Mouse (Mus musculus): ENCODE measurements around the gene 9030612E09Rik. TPM values are rescaled to one million over a fixed set of nuclear protein-coding genes. Genes with fewer than 3 reads are reported as not detected.

9030612E09Rik gene
- 2.2 and 2.4 TPM in 2 replicates for polyA plus RNA-seq (2014; fragmentation: Nextera tagmentation; extraction: Ambion mirVana)

- ATAC-seq (ENCODE audit: low FRiP score, low TSS enrichment), result peak; percentile 90
- WGBS, result 0% methylated on average over 76 of the region's 91 CpGs
These were observed at the start of gene 9030612E09Rik, which contains the start of gene Sobp for GRCm38 (mm10) chr10:43174326-43175155. Gene 9030612E09Rik, plus strand, starts transcription at chr10:43174704. Gene Sobp, minus strand, starts transcription at chr10:43174530.

GRCm38 (mm10) chr10:43128750-43129149 is 45.8 kb upstream of the 9030612E09Rik start:
- no peaks in the 10 kb centered on the region for H3K9me3 ChIP-seq (ENCODE audit: control insufficient read depth, low read length)
- no peaks in the 10 kb centered on the region for H3K27me3 ChIP-seq (ENCODE audit: control insufficient read depth, insufficient read depth, low read length)
- DNase-seq (no peak), ATAC-seq (ENCODE audit: low FRiP score, low TSS enrichment) (no peak)
- peaks cover 14% of the 10 kb centered on the region; the same call in 1 of the 2 replicates for H3K4me1 ChIP-seq (ENCODE audit: control insufficient read depth, insufficient read depth, low read length)
- no peak overlapping the region for H3K4me3 ChIP-seq (replicated peaks; ENCODE audit: low read depth, low read length)
- no peak overlapping the region for H3K4me2 ChIP-seq (ENCODE audit: low read length)
- WGBS, result 57% methylated on average over 3 of the region's 3 CpGs
- no peak overlapping the region for H3K27ac ChIP-seq (replicated peaks; ENCODE audit: low read depth, low read length)
- H3K9ac ChIP-seq (replicated peaks; ENCODE audit: low read length), result no peak overlapping the region
- H3K36me3 ChIP-seq (ENCODE audit: control insufficient read depth, insufficient read depth, low read length), result peaks cover 18% of the 10 kb centered on the region

More at GRCm38 (mm10) chr10:43174326-43175155, at the start of gene 9030612E09Rik, which contains the start of gene Sobp:
- H3K4me2 ChIP-seq (ENCODE audit: low read length), result peak within 1 kb of the TSS; percentile 92
- no peaks in the 10 kb centered on the region for H3K27me3 ChIP-seq (ENCODE audit: control insufficient read depth, insufficient read depth, low read length)
- peak within 1 kb of the TSS; percentile 99 for H3K27ac ChIP-seq (replicated peaks; ENCODE audit: low read depth, low read length)
- H3K9me3 ChIP-seq (ENCODE audit: control insufficient read depth, low read length), result no peaks in the 10 kb centered on the region
- H3K4me3 ChIP-seq (replicated peaks; ENCODE audit: low read depth, low read length), result peak within 1 kb of the TSS; percentile 90
- DNase-seq, result peak; percentile 94
- H3K4me1 ChIP-seq (ENCODE audit: control insufficient read depth, insufficient read depth, low read length), result peaks cover 29% of the 10 kb centered on the region
- H3K36me3 ChIP-seq (ENCODE audit: control insufficient read depth, insufficient read depth, low read length), result no peaks in the 10 kb centered on the region
- H3K9ac ChIP-seq (replicated peaks; ENCODE audit: low read length), result peak within 1 kb of the TSS; percentile 94

- 94% methylated on average over 11 of the region's 11 CpGs for WGBS
- ATAC-seq (ENCODE audit: low FRiP score, low TSS enrichment) (no peak), DNase-seq (no peak)
- H3K9ac ChIP-seq (replicated peaks; ENCODE audit: low read length), result no peak overlapping the region
- H3K9me3 ChIP-seq (ENCODE audit: control insufficient read depth, low read length), result 0 out of 2 replicates have a peak, but pooled peaks cover 4% of the 10 kb centered on the region
- no peaks in the 10 kb centered on the region for H3K27me3 ChIP-seq (ENCODE audit: control insufficient read depth, insufficient read depth, low read length)
- H3K4me1 ChIP-seq (ENCODE audit: control insufficient read depth, insufficient read depth, low read length), result 0 out of 2 replicates have a peak, but pooled peaks cover 3% of the 10 kb centered on the region
- peaks cover 9% of the 10 kb centered on the region for H3K36me3 ChIP-seq (ENCODE audit: control insufficient read depth, insufficient read depth, low read length)
- no peak overlapping the region for H3K4me3 ChIP-seq (replicated peaks; ENCODE audit: low read depth, low read length)
- H3K27ac ChIP-seq (replicated peaks; ENCODE audit: low read depth, low read length), result no peak overlapping the region
- no peak overlapping the region for H3K4me2 ChIP-seq (ENCODE audit: low read length)
These were observed 40.5 kb upstream of the 9030612E09Rik start for GRCm38 (mm10) chr10:43134027-43134426.

GRCm38 (mm10) chr10:43143173-43143572 is 31.3 kb upstream of the 9030612E09Rik start:
- no peak for ATAC-seq (ENCODE audit: low FRiP score, low TSS enrichment)
- WGBS, result 95% methylated on average over 9 of the region's 9 CpGs

GRCm38 (mm10) chr10:43148456-43148855 is 26.0 kb upstream of the 9030612E09Rik start:
- whole genome bisulfite sequencing, result 89% methylated on average over 11 of the region's 11 CpGs
- Histone ChIP-seq H3K4me2 (ENCODE audit: low read length) (no peak overlapping the region), H3K27ac (replicated peaks; ENCODE audit: low read depth, low read length) (no peak overlapping the region), H3K4me1 (ENCODE audit: control insufficient read depth, insufficient read depth, low read length) (peaks cover under 1% of the 10 kb centered on the region; the same call in 1 of the 2 replicates), H3K9me3 (ENCODE audit: control insufficient read depth, low read length) (no peaks in the 10 kb centered on the region), H3K36me3 (ENCODE audit: control insufficient read depth, insufficient read depth, low read length) (0 out of 2 replicates have a peak, but pooled peaks cover 4% of the 10 kb centered on the region), H3K4me3 (replicated peaks; ENCODE audit: low read depth, low read length) (no peak overlapping the region), H3K27me3 (ENCODE audit: control insufficient read depth, insufficient read depth, low read length) (no peaks in the 10 kb centered on the region), H3K9ac (replicated peaks; ENCODE audit: low read length) (no peak overlapping the region)
- no peak for DNase-seq
- ATAC-seq (ENCODE audit: low FRiP score, low TSS enrichment), result no peak

More at GRCm38 (mm10) chr10:43143173-43143572, 31.3 kb upstream of the 9030612E09Rik start:
- Histone ChIP-seq H3K9me3 (ENCODE audit: control insufficient read depth, low read length) (no peaks in the 10 kb centered on the region), H3K4me1 (ENCODE audit: control insufficient read depth, insufficient read depth, low read length) (no peaks in the 10 kb centered on the region), H3K4me2 (ENCODE audit: low read length) (no peak overlapping the region), H3K4me3 (replicated peaks; ENCODE audit: low read depth, low read length) (no peak overlapping the region), H3K27me3 (ENCODE audit: control insufficient read depth, insufficient read depth, low read length) (no peaks in the 10 kb centered on the region), H3K27ac (replicated peaks; ENCODE audit: low read depth, low read length) (no peak overlapping the region), H3K36me3 (ENCODE audit: control insufficient read depth, insufficient read depth, low read length) (no peaks in the 10 kb centered on the region), H3K9ac (replicated peaks; ENCODE audit: low read length) (no peak overlapping the region)
- no peak for DNase-seq

GRCm38 (mm10) chr10:43152643-43153042 is 21.9 kb upstream of the 9030612E09Rik start:
- Histone ChIP-seq H3K9me3 (ENCODE audit: control insufficient read depth, low read length) (no peaks in the 10 kb centered on the region), H3K36me3 (ENCODE audit: control insufficient read depth, insufficient read depth, low read length) (0 out of 2 replicates have a peak, but pooled peaks cover 4% of the 10 kb centered on the region), H3K27me3 (ENCODE audit: control insufficient read depth, insufficient read depth, low read length) (no peaks in the 10 kb centered on the region), H3K4me1 (ENCODE audit: control insufficient read depth, insufficient read depth, low read length) (peaks cover 22% of the 10 kb centered on the region), H3K27ac (replicated peaks; ENCODE audit: low read depth, low read length) (no peak overlapping the region), H3K4me3 (replicated peaks; ENCODE audit: low read depth, low read length) (no peak overlapping the region), H3K4me2 (ENCODE audit: low read length) (no peak overlapping the region), H3K9ac (replicated peaks; ENCODE audit: low read length) (no peak overlapping the region)
- no peak for ATAC-seq (ENCODE audit: low FRiP score, low TSS enrichment)
- WGBS, result 87% methylated on average over 8 of the region's 8 CpGs
- no peak for DNase-seq

GRCm38 (mm10) chr10:43155046-43155560 is 19.4 kb upstream of the 9030612E09Rik start:
- 6% methylated on average over 12 of the region's 12 CpGs for whole genome bisulfite sequencing
- ATAC-seq (ENCODE audit: low FRiP score, low TSS enrichment) (peak; percentile 68), DNase-seq (peak; percentile 89)
- peak overlapping the region; percentile 38 for H3K4me2 ChIP-seq (ENCODE audit: low read length)
- peaks cover 13% of the 10 kb centered on the region for H3K36me3 ChIP-seq (ENCODE audit: control insufficient read depth, insufficient read depth, low read length)
- H3K9me3 ChIP-seq (ENCODE audit: control insufficient read depth, low read length), result no peaks in the 10 kb centered on the region
- H3K4me3 ChIP-seq (replicated peaks; ENCODE audit: low read depth, low read length), result no peak overlapping the region
- no peaks in the 10 kb centered on the region for H3K27me3 ChIP-seq (ENCODE audit: control insufficient read depth, insufficient read depth, low read length)
- peaks cover 22% of the 10 kb centered on the region for H3K4me1 ChIP-seq (ENCODE audit: control insufficient read depth, insufficient read depth, low read length)
- H3K9ac ChIP-seq (replicated peaks; ENCODE audit: low read length), result peak overlapping the region; percentile 20; the same call in 1 of the 2 replicates
- H3K27ac ChIP-seq (replicated peaks; ENCODE audit: low read depth, low read length), result peak overlapping the region; percentile 77

GRCm38 (mm10) chr10:43158917-43159316 is 15.6 kb upstream of the 9030612E09Rik start:
- DNase-seq (no peak), ATAC-seq (ENCODE audit: low FRiP score, low TSS enrichment) (no peak)
- Histone ChIP-seq H3K4me2 (ENCODE audit: low read length) (no peak overlapping the region), H3K27me3 (ENCODE audit: control insufficient read depth, insufficient read depth, low read length) (no peaks in the 10 kb centered on the region), H3K36me3 (ENCODE audit: control insufficient read depth, insufficient read depth, low read length) (peaks cover 18% of the 10 kb centered on the region), H3K4me3 (replicated peaks; ENCODE audit: low read depth, low read length) (no peak overlapping the region), H3K4me1 (ENCODE audit: control insufficient read depth, insufficient read depth, low read length) (peaks cover 17% of the 10 kb centered on the region), H3K9ac (replicated peaks; ENCODE audit: low read length) (no peak overlapping the region), H3K27ac (replicated peaks; ENCODE audit: low read depth, low read length) (no peak overlapping the region), H3K9me3 (ENCODE audit: control insufficient read depth, low read length) (no peaks in the 10 kb centered on the region)
- 80% methylated on average over 5 of the region's 5 CpGs for WGBS
